Mouse (Mus musculus) left cerebral cortex, adult 18-20 months (tissue): ENCODE measurements at regions not wholly inside any gene's neighbourhood (a gene's known extent, or its start where the extent isn't known, plus 50 kb on each side); places are given as distances from the start of the nearest gene placed in this dataset.
A peak's percentile ranks its signal among the peaks of the same experiment; 100 is the strongest.
"Not testable (repeated sequence)": the region's sequence is repeated elsewhere in the genome, so short reads cannot be mapped to it uniquely, and the experiment has no call there.

ENCODE experiments used
- DNase-seq, 2 experiments: peaks; one replicate each; pipeline ENCODE4 v3.0.0; 2021 to 2022; ENCODE audit warnings: low spot score in 2 of 2, mixed read lengths in 1 of 2

DNA sequence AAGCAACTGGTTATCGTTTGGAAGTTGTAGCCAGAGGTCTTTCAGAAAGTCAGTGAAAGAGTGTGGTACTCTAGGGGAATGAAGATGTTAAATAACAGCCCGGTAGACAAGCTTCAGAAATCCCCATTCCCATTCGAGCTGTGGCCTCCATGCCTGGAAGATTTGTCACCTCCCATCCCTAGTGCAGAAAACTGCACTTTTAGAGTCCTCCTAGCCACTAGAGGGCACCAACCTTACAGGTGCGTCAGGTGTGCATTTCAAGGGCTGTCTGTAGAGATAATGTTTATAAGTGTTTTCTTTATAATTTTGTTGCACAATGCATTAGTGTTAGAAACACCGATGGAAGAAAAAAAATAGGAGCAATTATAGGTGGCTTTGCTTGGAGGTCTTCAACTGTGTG, 187.3 kb downstream of the Lyplal1 start:
- DNase-seq = no peak

DNA sequence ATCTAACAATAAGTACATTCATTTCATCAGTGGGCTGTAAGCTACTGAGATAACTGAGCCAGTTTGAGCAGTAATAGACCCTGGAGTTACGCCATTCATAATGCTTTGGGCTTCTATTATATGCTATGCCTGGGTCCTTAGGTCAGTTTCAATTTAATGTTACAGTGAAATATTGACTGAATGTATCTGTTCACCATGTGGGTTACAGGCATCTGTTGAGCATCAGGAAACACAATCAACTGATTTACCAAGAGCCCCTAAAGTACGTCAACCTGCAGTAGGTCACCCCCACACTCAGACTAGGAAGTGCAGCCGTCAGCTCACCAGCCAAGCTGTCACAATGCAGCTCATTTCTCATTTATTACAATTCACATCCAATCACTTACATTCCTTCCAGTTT, 183.5 kb downstream of the Lyplal1 start:
- DNase-seq = no peak

DNA sequence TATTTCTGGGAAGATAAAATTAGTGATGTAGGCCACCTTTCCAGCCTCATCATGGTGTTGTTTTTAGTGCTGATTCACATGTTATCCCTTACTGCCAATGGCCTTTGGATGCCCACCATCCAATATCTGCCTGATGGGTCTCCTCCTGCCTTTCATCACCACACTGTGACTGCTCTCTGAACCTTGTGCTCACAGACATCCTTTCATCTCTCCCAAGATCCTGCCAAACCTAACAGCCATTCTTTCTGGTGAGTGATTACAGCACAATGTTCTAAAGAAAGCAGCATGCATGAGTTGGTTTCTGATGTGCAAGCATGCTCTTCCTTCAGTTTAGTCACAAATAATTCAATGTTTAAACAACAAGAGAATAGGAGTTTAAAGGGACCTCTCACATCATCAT, 180.1 kb downstream of the Lyplal1 start:
- no peak for DNase-seq

DNA sequence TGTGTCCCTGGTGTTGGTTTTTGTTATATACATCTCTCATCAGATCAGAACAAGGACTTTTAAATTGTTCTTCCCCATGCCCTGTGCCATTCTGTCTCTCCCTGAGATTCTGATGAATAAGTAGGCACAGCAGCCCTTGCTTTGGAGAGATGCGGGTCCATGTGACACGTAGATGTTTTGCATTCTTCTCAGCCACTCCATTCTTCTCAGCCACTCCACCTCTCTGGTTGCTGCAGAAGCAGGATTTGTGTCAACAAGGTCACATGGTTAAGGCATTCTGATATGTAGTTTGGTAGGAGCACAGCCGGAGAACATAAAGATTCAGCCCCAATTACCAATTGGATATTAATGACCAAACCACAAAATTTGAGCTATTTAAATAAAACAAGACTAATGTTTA, 177.2 kb downstream of the Lyplal1 start:
- no peak for DNase-seq

DNA sequence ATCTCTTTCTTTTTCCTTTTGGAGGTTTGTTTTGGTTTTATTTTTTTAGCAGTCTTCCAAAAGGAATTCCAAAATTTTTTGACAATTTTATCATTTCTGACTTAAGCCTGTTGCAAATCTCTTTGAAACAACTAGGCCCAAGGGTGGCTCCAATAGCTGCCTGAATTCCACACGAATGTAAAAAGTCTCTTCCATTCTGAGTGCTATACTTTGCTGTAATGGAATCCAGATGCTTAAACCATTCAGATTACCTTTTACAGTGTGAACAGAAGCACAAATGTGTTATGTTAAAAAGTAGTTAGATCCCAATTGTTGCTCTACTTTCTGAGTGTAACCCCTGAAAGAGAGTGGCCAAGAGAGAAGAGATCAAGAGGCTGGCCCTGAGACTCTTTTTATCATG, 176.6 kb downstream of the Lyplal1 start:
- no peak for DNase-seq

DNA sequence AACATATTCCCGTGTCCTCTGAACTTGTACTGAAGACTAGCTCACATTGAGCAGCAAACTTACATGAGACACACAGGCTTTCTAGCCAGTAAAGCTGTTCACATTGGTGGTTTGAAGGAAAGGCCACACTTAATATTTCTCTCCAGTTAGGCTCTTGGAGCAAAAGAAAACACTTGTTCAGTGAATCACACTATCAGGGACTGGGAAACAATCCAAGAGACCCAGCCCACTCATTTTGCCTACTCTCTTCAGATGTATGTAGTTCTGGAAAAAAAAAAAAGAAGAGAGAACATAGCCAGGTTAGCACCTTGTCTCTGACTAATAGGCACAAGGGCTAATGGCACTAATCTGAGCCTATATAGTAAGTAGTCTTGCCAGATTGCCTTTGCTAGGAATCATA, 165.9 kb downstream of the Lyplal1 start:
- peak; percentile 6 to 12 for DNase-seq

DNA sequence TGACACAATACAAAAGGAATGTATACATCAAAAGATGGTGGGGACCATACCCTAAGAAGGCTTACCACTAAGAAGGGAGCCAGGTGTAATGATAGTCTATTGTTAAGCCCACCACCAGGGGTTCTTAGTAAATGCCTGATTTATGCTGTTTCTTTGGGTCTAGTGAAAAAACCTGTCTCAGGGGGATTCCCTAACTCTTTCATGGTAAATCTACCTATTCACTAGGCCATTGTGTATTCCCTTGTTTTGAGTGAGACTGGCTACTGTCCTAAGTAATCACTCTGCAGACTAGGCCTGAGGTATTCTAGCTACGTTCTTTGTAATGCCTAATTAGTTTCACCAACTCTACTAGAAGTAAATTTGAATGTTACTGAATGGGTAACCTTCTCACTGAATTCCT, 161.3 kb downstream of the Lyplal1 start:
- not testable (repeated sequence) for DNase-seq

DNA sequence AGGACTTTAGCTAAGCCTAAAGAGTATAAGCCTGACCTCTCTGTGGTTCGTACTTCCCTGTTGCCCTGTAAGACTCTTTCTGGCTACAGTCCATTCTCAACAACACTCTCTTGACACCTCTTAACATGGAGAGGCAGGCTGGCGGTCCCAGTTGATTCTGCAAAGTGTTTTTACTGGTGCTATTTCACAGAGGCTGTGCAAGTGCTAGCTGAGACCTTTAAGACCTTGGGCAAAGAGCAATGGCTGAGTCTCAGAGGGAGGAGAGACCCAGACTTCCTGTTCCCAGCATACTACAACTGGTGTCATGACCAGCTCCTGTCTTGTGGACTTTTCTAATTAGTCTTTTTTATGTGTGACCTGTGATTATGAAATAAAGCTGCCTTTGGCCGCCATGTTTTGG, 159.6 kb downstream of the Lyplal1 start:
- DNase-seq = no peak

DNA sequence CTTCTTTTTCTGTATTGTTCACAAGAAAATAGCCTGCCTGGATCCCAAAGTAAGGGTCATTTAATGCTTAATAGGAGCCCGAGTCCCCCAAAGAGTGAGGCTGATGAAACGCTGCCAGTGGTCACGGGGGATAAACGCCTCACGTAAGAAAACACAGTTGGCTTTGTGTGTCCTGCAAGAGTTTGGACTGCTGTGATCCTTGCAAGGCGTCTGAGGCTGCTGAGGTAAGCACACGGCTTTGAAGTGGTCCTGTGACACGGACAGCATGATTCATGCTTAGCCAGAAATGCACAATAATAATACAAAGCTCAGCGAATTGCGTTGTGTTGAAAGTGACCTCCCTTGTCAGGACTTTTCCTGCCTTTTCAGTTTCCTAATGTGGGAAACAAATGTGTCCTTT, 158.8 kb downstream of the Lyplal1 start:
- no peak for DNase-seq

DNA sequence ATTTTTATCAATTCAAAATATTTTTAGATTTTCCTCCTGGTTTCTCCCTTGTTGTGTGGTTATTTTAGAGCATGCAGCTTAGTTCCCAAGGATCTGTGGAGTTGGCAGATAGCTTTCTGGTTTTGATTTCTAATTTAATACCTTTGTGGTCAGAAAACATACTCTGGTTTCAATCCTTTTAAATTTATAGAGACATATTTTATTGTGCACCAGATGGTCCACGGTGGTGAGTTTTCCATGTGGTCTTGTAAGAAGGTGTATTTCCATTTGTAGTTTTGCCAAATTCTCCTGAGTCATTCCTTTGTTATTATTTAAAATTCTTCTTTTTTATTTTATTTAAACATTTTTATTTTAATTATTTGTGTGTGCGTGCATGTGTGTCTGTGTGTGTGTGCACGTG, 154.5 kb downstream of the Lyplal1 start:
- no peak for DNase-seq

DNA sequence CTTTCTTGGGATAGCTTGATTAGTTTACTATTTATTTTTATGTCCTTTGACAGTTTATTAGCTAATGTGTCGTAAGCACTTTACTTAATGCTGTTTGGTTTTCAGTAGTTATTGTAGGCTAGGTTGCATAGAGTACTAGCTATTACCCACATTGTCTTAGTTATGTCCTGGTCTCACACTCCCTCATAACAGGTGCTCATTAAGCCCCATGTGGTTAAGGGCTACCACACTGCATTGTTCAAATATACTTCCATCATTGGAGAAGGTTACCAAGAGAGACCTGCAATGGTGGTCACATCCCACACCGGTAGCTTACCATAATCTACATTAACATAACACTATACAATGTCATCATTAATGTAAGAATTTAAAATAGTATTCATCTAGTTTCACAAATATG, 153.3 kb downstream of the Lyplal1 start:
- no peak for DNase-seq

DNA sequence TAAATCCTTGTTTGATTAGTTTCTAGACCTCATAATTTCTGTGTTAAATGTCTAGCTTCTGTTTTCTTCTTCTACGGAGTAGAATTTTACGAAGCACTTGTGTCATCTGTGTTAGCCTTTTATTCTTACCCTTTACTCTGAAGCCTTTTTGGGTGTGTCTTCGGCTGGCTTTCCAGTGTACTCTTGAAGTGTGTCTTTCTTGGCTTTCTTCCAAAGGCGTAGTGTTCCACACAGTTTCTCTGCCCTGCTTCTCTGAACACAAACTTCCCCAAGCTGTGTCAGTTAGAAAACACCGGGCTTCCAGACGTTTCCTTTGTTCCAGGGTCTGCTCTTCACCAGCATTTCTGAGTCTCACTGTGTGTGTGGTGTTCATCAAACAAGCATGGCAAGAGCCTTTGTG, 152.7 kb downstream of the Lyplal1 start:
- no peak for DNase-seq

DNA sequence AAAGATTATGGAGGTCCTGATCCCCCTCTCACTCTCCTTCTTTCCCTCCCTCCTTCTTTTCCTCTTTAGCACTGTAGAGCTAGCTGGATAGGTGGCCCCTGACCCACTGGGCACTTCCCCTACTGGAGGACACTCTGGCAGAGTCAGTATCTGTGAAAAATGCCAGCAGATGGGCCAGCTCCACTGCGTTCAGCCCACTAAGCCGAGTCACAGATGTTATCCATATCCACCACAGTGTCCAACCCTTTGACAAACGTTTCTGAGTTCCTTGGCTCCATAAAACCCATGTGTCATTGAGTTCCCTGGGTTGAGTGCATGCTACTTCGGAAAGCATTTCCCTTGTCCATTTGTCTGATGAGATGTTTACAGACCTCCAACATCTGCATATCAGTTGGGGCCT, 149.9 kb downstream of the Lyplal1 start:
- DNase-seq = no peak

DNA sequence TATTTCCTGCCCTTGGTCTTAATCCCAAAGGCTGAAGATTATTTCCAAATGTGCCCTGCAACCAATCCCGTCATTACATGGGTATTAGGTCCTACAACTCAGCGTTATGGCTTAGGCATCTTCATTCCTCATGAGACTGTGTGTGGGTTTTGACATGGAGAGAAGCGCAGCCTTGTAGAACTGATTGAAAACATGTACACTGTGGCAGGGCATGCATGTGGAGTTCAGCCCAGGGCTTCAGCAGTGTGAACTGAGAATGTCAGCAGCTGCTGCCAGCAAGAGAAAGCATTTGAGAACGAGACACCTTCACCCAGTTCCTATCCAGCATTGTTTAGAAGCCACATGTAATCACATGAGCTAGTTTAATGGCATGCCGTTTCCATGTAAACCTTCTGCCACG, 149.3 kb downstream of the Lyplal1 start:
- no peak for DNase-seq

DNA sequence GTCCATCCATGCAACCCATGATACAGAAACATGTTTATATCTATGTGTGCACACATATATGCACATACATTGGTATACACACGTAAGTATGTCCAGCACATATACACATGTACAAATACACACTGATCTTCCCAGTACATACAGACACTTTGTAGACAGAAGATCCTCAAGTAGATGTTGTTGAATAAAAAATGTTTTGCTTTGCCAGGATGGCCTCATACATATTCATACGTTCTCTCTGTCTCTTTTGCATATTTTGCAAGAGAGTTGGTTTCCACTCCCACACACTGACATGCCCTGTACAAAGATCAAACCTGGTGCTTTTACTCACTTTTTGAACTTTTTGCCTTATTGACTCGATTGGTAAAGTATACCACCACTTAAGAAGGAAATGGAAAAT, 148.5 kb downstream of the Lyplal1 start:
- DNase-seq = no peak

DNA sequence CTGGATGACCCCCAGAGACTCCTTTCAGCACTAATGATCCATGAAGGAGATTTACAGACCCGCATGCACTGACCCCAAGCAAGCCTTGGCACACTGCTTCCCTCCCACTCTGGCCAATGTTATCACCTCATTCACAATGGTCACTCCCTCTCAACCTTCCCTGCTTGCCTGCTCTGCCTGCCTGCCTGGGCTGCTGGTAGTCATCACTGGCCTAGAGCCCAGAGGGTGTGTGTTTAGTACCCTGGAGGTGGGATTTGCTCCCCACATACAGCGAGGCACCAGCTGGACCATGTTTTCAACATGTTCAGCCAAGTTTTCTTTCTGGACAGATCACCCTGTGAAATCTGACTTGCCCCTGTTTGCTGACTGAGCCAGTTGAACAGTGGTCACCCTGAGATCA, 147.9 kb downstream of the Lyplal1 start:
- peak in 1 of 2 experiments; percentile 2 for DNase-seq

DNA sequence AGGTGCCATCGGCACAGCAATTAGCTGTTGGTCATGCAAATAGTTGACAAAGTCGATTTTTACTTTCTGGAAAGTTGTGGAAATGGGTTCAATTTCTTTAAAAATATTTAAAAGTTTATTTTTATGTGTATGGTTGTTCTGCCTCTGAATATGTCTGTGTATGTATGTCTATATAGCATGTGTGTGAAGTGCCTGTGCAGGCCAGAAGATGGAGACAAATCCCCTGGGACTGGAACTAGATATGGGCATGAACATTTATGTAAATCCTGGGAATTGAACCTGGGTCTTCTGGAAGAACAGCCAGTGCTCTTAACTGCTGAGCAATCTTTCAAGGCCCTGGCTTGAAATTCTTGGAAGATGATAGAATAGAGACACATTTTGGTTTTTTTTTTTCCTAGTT, 140.0 kb downstream of the Lyplal1 start:
- DNase-seq = no peak

DNA sequence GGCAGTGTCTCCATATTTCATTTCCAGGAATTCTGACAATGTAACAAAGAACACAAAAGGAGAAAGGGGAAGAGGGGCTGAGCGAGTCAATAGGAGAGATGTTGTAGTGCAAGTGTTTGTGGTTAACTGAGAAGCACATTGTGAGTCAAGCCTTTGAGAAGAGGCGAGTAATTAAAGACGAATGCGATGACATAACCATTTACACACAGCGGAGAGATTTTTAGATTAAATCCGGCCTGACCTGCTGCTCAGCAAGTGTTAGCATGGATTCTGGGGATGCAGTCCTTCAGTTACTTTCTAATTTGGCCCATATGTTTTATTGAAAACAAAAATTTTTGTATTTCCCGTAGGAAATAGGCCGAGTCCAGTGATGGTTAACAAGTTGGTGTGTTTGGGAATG, 127.7 kb downstream of the Lyplal1 start:
- no peak for DNase-seq

DNA sequence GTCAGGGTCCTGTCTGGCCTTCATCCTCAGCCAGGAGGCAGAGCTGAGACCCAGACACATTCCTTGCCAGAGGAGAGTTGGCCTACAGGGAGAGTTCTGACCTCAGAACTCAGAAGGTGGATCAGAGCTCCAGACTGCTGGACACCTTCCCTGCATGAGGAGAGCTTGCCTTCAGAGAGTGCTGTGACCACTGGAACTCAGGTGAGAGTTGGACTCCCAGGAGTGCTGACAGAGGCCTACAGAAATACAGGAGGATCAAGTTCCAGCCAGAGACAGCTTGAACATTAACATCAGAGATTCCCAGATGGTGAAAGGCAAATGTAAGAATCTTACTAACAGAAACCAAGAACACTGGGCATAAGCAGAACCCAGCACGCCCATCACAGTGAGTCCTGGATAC, 117.0 kb downstream of the Lyplal1 start:
- not testable (repeated sequence) for DNase-seq

DNA sequence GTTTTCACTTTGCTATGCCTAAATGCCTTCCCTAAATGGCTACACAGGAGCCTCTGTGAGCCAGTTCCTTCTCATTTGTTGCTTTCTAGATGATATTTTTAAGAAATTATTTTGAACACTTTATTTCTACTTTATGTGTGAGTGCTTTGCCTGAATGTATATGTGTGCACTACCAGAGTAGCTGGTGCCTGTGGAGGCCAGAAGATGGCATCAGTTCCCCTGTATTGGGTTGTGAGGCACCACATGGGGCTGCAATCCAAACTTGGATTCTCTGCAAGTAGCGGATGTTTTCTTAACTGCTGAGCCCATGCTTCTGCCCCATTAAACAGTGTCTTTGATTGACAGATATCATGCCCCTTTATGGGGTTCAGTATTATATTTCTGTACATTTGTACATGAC, 103.7 kb downstream of the Lyplal1 start:
- DNase-seq = no peak

DNA sequence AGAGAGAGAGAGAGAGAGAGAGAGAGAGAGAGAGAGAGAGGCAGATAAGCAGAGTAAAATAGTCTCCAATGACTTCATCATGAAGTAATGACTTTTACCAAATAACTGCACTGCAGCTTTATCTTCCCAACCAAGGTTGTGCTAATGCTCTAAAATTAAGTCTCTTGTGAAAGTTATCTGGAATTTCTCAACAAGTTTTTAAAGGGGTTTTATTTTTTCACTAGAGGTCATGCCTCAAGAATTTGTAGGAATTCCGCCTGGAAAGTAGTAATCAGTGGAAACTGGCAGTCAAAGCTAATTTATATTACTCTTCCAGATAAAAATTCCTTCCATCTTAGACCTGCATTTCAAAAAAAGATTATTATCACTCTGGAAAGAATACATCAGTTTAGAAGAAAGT, 102.9 kb downstream of the Lyplal1 start:
- DNase-seq = no peak

DNA sequence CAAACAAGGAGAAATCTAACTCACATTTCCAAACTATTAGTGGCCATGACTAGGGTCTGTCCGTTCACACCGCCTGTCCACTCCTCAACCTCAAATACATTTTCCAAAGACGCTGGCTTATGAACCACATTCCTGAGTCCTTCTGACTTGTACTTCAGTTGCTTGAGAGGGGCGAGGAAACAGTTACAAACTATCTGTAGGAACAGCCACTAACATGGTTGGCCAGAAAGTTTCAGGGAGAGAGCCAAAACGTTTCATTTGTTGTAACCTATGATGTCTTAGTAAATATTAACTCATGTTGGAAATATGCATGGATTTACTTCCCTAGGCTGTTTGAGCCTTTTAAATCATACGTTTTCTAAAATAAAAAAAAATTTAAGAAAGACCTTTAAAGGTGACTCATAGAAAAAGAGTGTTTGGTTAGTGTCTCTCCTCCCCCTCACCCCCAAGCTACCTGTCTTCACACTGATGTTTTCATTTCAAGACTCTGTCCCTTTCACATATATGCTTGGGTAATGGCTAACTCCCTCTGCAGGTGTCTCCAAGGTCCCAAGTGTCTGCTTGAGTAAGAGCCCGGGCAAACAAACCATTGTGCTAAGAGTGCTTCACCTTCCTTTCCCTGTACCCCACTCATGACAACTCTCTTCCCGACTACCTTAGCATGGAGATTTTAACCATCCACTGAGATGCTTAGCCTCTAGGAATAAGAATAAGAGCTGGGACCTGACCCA, 101.1 kb downstream of the Lyplal1 start:
- no peak for DNase-seq

DNA sequence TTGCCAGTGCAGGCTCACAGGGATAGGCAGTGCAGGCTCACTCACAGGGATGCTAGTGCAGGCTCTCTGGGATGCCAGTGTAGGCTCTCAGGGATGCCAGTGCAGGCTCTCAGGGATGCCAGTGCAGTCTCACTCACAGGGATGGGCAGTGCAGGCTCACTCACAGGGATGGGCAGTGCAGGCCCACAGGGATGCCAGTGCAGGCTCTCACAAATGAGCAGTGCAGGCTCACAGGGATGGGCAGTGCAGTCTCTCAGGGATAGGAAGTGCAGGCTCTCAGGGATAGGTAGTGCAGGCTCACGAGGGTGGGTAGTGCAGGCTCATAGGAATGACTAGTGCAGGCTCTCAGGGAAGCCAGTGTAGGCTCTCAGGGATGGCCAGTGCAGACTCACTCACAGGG, 99.6 kb downstream of the Lyplal1 start:
- no peak for DNase-seq

DNA sequence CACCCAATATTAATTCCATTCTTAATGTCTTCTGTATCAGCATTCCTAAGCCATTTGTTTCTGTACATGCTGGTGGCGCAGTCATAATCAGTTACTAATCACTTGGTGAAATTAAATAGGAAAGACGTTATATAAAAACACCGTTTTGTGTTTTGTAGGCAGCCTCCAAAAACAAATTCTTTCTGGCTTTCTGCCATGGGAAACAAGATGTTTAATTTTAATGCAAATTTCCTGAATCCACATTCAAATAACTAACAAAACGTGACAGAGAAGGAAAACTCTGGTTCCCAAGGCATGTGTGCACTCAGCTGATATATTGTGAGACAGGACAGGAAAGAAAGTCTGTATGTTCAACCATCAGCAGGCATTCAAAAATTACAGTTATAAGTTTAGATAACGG, 97.6 kb downstream of the Lyplal1 start:
- DNase-seq = no peak
